Mouse (Mus musculus) neutrophil, adult 59 days (primary cell): ENCODE data around the gene Pola2. TPM values are rescaled to one million over a fixed set of nuclear protein-coding genes. Genes with fewer than 3 reads are reported as not detected.

Experiments
- total RNA-seq, 2 experiments: library from RNA; stranded (reverse); gene quantifications; 1 replicate in 1 of 2; 2 replicates in 1 of 2; pipeline ENCODE4 v1.2.4; 2023

The Pola2 gene
- total RNA-seq, result 10 to 100 TPM; 30.9 to 35.0 TPM

GRCm38 (mm10) chr19:5963883-5964562 is at the start of gene Pola2:
Gene Pola2 (minus strand): TSS chr19:5964202.

GRCm38 (mm10) chr19:5986043-5986442 is 22.0 kb upstream of the Pola2 start, which contains the start of gene Slc22a20:
Gene Slc22a20 (minus strand): TSS chr19:5986143.

GRCm38 (mm10) chr19:5924713-5925093 is 39.3 kb downstream of the Pola2 start, which contains the start of gene Cdc42ep2:
Gene Cdc42ep2 (minus strand): TSS chr19:5924816.

GRCm38 (mm10) chr19:5913007-5913719 is 50.8 kb downstream of the Pola2 start, which contains the start of gene Dpf2:
Gene Dpf2 (minus strand): TSS chr19:5913010.

GRCm38 (mm10) chr19:5894002-5894678 is 69.9 kb downstream of the Pola2 start, which contains the start of gene Tigd3:
Gene Tigd3 (minus strand): TSS chr19:5894149.

Other genes with a start within 250 kb of the Pola2 start
- gene Ehbp1l1, start 237.9 kb downstream of the Pola2 start, total RNA-seq, result 100 to 1,000 TPM; 150 to 158 TPM
- 10 to 100 TPM; 57.9 to 58.5 TPM for gene Fam89b, start 234.5 kb downstream of the Pola2 start, total RNA-seq
- gene Ltbp3, start 223.3 kb downstream of the Pola2 start, total RNA-seq, result 1 to 10 TPM in 1 of 2 experiments, under 1 TPM in 1; 0.58 to 1.4 TPM
- 10 to 100 TPM; 53.8 to 62.1 TPM for gene Scyl1, start 192.8 kb downstream of the Pola2 start, total RNA-seq
- gene Frmd8, start 88.9 kb downstream of the Pola2 start, total RNA-seq, result 10 to 100 TPM; 56.7 to 60.3 TPM
- 10 to 100 TPM; 54.1 to 58.0 TPM for gene Slc25a45, start 86.4 kb downstream of the Pola2 start, total RNA-seq
- 1 to 10 TPM; 1.6 to 2.0 TPM for gene Tigd3, start 70.1 kb downstream of the Pola2 start, total RNA-seq
- 100 to 1,000 TPM; 109 to 122 TPM for gene Dpf2, start 51.2 kb downstream of the Pola2 start, total RNA-seq
- gene Cdc42ep2, start 39.4 kb downstream of the Pola2 start, total RNA-seq, result 1 to 10 TPM; 4.5 to 5.0 TPM
- gene Slc22a20, start 21.9 kb upstream of the Pola2 start, total RNA-seq, result 1 to 10 TPM; 2.0 to 2.5 TPM
- gene Capn1, start 51.7 kb upstream of the Pola2 start, total RNA-seq, result 100 to 1,000 TPM; 247 to 265 TPM
- 10 to 100 TPM; 45.6 to 51.2 TPM for gene Syvn1, start 82.4 kb upstream of the Pola2 start, total RNA-seq
- 10 to 100 TPM; 15.8 to 16.7 TPM for gene Mrpl49, start 93.6 kb upstream of the Pola2 start, total RNA-seq
- 1,000 to 10,000 TPM; 1,540 to 1,651 TPM for gene Fau, start 93.6 kb upstream of the Pola2 start, total RNA-seq
- gene Znhit2, start 97.0 kb upstream of the Pola2 start, total RNA-seq, result 10 to 100 TPM; 11.2 to 11.7 TPM
- gene Tm7sf2, start 104.2 kb upstream of the Pola2 start, total RNA-seq, result 1 to 10 TPM; 9.6 to 9.7 TPM
- gene Vps51, start 113.0 kb upstream of the Pola2 start, total RNA-seq, result 10 to 100 TPM; 70.3 to 87.1 TPM
- gene Tmem262, start 115.8 kb upstream of the Pola2 start, total RNA-seq, result not detected
- gene Gm28374, start 118.1 kb upstream of the Pola2 start, total RNA-seq, result under 1 TPM in 1 of 2 experiments, not detected in 1; 0.71 TPM
- 10 to 100 TPM; 38.5 to 39.7 TPM for gene Zfpl1, start 120.8 kb upstream of the Pola2 start, total RNA-seq
- gene Cdca5, start 120.8 kb upstream of the Pola2 start, total RNA-seq, result 10 to 100 TPM; 26.1 to 30.9 TPM
- 1 to 10 TPM; 1.1 to 1.9 TPM for gene AC131692.1, start 130.2 kb upstream of the Pola2 start, total RNA-seq
- under 1 TPM; 0.49 to 0.60 TPM for gene Naaladl1, start 141.6 kb upstream of the Pola2 start, total RNA-seq
- gene Sac3d1, start 154.4 kb upstream of the Pola2 start, total RNA-seq, result 1 to 10 TPM; 5.2 to 6.0 TPM
- gene Snx15, start 164.1 kb upstream of the Pola2 start, total RNA-seq, result 10 to 100 TPM; 13.6 to 17.3 TPM
- gene Batf2, start 176.8 kb upstream of the Pola2 start, total RNA-seq, result under 1 TPM in 1 of 2 experiments, not detected in 1; 0.42 TPM
- 10 to 100 TPM; 11.0 to 12.8 TPM for gene Arl2, start 177.3 kb upstream of the Pola2 start, total RNA-seq
- gene Majin, start 220.2 kb upstream of the Pola2 start, total RNA-seq, result not detected